Mouse (Mus musculus): Measurements from ENCODE around the gene Fam172a. TPM values are rescaled to one million over a fixed set of nuclear protein-coding genes. Genes with fewer than 3 reads are reported as not detected.

Gene Fam172a
- polyA plus RNA-seq, 1 experiment from 2014 or later, result 27.9 TPM

GRCm38 (mm10) chr13:78121991-78122390 lies 420.2 kb downstream of the Fam172a start:
- Histone ChIP-seq H3K9me3 (ENCODE audit: control insufficient read depth, low read length) (no peaks in the 10 kb centered on the region), H3K4me3 (ENCODE audit: low read depth, low read length) (no peak overlapping the region), H3K36me3 (ENCODE audit: control insufficient read depth, insufficient read depth, low read length) (no peaks in the 10 kb centered on the region), H3K27ac (replicated peaks; ENCODE audit: low read depth, low read length) (no peak overlapping the region), H3K4me1 (ENCODE audit: control insufficient read depth, insufficient read depth, low read length) (no peaks in the 10 kb centered on the region), H3K9ac (ENCODE audit: low read length) (no peak overlapping the region), H3K4me2 (ENCODE audit: low read depth, severe bottlenecking) (no peak overlapping the region), H3K27me3 (ENCODE audit: control insufficient read depth, insufficient read depth, low read length) (no peaks in the 10 kb centered on the region)
- no peak for ATAC-seq (ENCODE audit: insufficient number of reproducible peaks, low FRiP score, low TSS enrichment, low read depth)
- no peak for DNase-seq (ENCODE audit: low spot score)
- WGBS, result 95% methylated on average over 7 of the region's 7 CpGs

- WGBS, result 93% methylated on average over 4 of the region's 4 CpGs
- Histone ChIP-seq H3K4me3 (ENCODE audit: low read depth, low read length) (no peak overlapping the region), H3K9me3 (ENCODE audit: control insufficient read depth, low read length) (no peaks in the 10 kb centered on the region), H3K36me3 (ENCODE audit: control insufficient read depth, insufficient read depth, low read length) (no peaks in the 10 kb centered on the region), H3K27ac (replicated peaks; ENCODE audit: low read depth, low read length) (no peak overlapping the region), H3K4me1 (ENCODE audit: control insufficient read depth, insufficient read depth, low read length) (no peaks in the 10 kb centered on the region), H3K4me2 (ENCODE audit: low read depth, severe bottlenecking) (no peak overlapping the region), H3K27me3 (ENCODE audit: control insufficient read depth, insufficient read depth, low read length) (no peaks in the 10 kb centered on the region), H3K9ac (ENCODE audit: low read length) (no peak overlapping the region)
- ATAC-seq (ENCODE audit: insufficient number of reproducible peaks, low FRiP score, low TSS enrichment, low read depth) (no peak), DNase-seq (ENCODE audit: low spot score) (no peak)
Measured at GRCm38 (mm10) chr13:78123911-78124426, 422.1 kb downstream of the Fam172a start.

GRCm38 (mm10) chr13:78157465-78157864 lies 455.6 kb downstream of the Fam172a start:
- H3K9ac ChIP-seq (ENCODE audit: low read length), result no peak overlapping the region
- WGBS, result 81% methylated on average over 5 of the region's 5 CpGs
- H3K4me3 ChIP-seq (ENCODE audit: low read depth, low read length), result no peak overlapping the region
- DNase-seq (ENCODE audit: low spot score) (no peak), ATAC-seq (ENCODE audit: insufficient number of reproducible peaks, low FRiP score, low TSS enrichment, low read depth) (no peak)
- H3K9me3 ChIP-seq (ENCODE audit: control insufficient read depth, low read length), result no peaks in the 10 kb centered on the region
- H3K27ac ChIP-seq (replicated peaks; ENCODE audit: low read depth, low read length), result no peak overlapping the region
- no peaks in the 10 kb centered on the region; the same call in 1 of the 2 replicates for H3K27me3 ChIP-seq (ENCODE audit: control insufficient read depth, insufficient read depth, low read length)
- no peaks in the 10 kb centered on the region for H3K4me1 ChIP-seq (ENCODE audit: control insufficient read depth, insufficient read depth, low read length)
- no peak overlapping the region for H3K4me2 ChIP-seq (ENCODE audit: low read depth, severe bottlenecking)
- no peaks in the 10 kb centered on the region for H3K36me3 ChIP-seq (ENCODE audit: control insufficient read depth, insufficient read depth, low read length)

- Histone ChIP-seq H3K4me1 (ENCODE audit: control insufficient read depth, insufficient read depth, low read length) (no peaks in the 10 kb centered on the region), H3K4me3 (ENCODE audit: low read depth, low read length) (no peak overlapping the region), H3K27ac (replicated peaks; ENCODE audit: low read depth, low read length) (no peak overlapping the region), H3K27me3 (ENCODE audit: control insufficient read depth, insufficient read depth, low read length) (peaks cover 23% of the 10 kb centered on the region), H3K9me3 (ENCODE audit: control insufficient read depth, low read length) (no peaks in the 10 kb centered on the region), H3K36me3 (ENCODE audit: control insufficient read depth, insufficient read depth, low read length) (no peaks in the 10 kb centered on the region), H3K9ac (ENCODE audit: low read length) (no peak overlapping the region), H3K4me2 (ENCODE audit: low read depth, severe bottlenecking) (no peak overlapping the region)
- ATAC-seq (ENCODE audit: insufficient number of reproducible peaks, low FRiP score, low TSS enrichment, low read depth) (no peak), DNase-seq (ENCODE audit: low spot score) (no peak)
- WGBS, result 51% methylated on average over 2 of the region's 2 CpGs
Measured at GRCm38 (mm10) chr13:78162149-78162548, 460.3 kb downstream of the Fam172a start.

GRCm38 (mm10) chr13:78163087-78163958 lies 461.5 kb downstream of the Fam172a start:
- peak; percentile 91 for ATAC-seq (ENCODE audit: insufficient number of reproducible peaks, low FRiP score, low TSS enrichment, low read depth)
- H3K27ac ChIP-seq (replicated peaks; ENCODE audit: low read depth, low read length), result no peak overlapping the region
- peaks cover 26% of the 10 kb centered on the region for H3K27me3 ChIP-seq (ENCODE audit: control insufficient read depth, insufficient read depth, low read length)

GRCm38 (mm10) chr13:78164941-78165340 lies 463.1 kb downstream of the Fam172a start:
- H3K4me1 ChIP-seq (ENCODE audit: control insufficient read depth, insufficient read depth, low read length), result no peaks in the 10 kb centered on the region
- peaks cover 31% of the 10 kb centered on the region for H3K27me3 ChIP-seq (ENCODE audit: control insufficient read depth, insufficient read depth, low read length)
- H3K27ac ChIP-seq (replicated peaks; ENCODE audit: low read depth, low read length), result no peak overlapping the region
- no peak overlapping the region for H3K4me2 ChIP-seq (ENCODE audit: low read depth, severe bottlenecking)
- DNase-seq (ENCODE audit: low spot score), result no peak
- no peak for ATAC-seq (ENCODE audit: insufficient number of reproducible peaks, low FRiP score, low TSS enrichment, low read depth)
- H3K4me3 ChIP-seq (ENCODE audit: low read depth, low read length), result no peak overlapping the region
- H3K9ac ChIP-seq (ENCODE audit: low read length), result no peak overlapping the region
- no peaks in the 10 kb centered on the region for H3K9me3 ChIP-seq (ENCODE audit: control insufficient read depth, low read length)
- no peaks in the 10 kb centered on the region for H3K36me3 ChIP-seq (ENCODE audit: control insufficient read depth, insufficient read depth, low read length)

More at GRCm38 (mm10) chr13:78163087-78163958, 461.5 kb downstream of the Fam172a start:
- H3K36me3 ChIP-seq (ENCODE audit: control insufficient read depth, insufficient read depth, low read length), result no peaks in the 10 kb centered on the region
- peak overlapping the region; percentile 96 for H3K4me2 ChIP-seq (ENCODE audit: low read depth, severe bottlenecking)
- no peaks in the 10 kb centered on the region for H3K4me1 ChIP-seq (ENCODE audit: control insufficient read depth, insufficient read depth, low read length)
- peak overlapping the region; percentile 40 for H3K9ac ChIP-seq (ENCODE audit: low read length)
- peak overlapping the region; percentile 56 for H3K4me3 ChIP-seq (ENCODE audit: low read depth, low read length)
- H3K9me3 ChIP-seq (ENCODE audit: control insufficient read depth, low read length), result no peaks in the 10 kb centered on the region
- DNase-seq (ENCODE audit: low spot score), result peak; percentile 84
- under 1% methylated on average over 83 of the region's 86 CpGs for WGBS

- H3K36me3 ChIP-seq (ENCODE audit: control insufficient read depth, insufficient read depth, low read length), result no peaks in the 10 kb centered on the region
- ATAC-seq (ENCODE audit: insufficient number of reproducible peaks, low FRiP score, low TSS enrichment, low read depth), result no peak
- WGBS, result 45% methylated on average over 4 of the region's 4 CpGs
- no peaks in the 10 kb centered on the region for H3K9me3 ChIP-seq (ENCODE audit: control insufficient read depth, low read length)
- no peak overlapping the region for H3K4me3 ChIP-seq (ENCODE audit: low read depth, low read length)
- H3K9ac ChIP-seq (ENCODE audit: low read length), result no peak overlapping the region
- no peaks in the 10 kb centered on the region for H3K4me1 ChIP-seq (ENCODE audit: control insufficient read depth, insufficient read depth, low read length)
- H3K27me3 ChIP-seq (ENCODE audit: control insufficient read depth, insufficient read depth, low read length), result peaks cover 59% of the 10 kb centered on the region
- H3K4me2 ChIP-seq (ENCODE audit: low read depth, severe bottlenecking), result no peak overlapping the region
- no peak for DNase-seq (ENCODE audit: low spot score)
- no peak overlapping the region for H3K27ac ChIP-seq (replicated peaks; ENCODE audit: low read depth, low read length)
Measured at GRCm38 (mm10) chr13:78168166-78168565, 466.3 kb downstream of the Fam172a start.

- no peaks in the 10 kb centered on the region for H3K36me3 ChIP-seq (ENCODE audit: control insufficient read depth, insufficient read depth, low read length)
- H3K4me3 ChIP-seq (ENCODE audit: low read depth, low read length), result no peak overlapping the region
- DNase-seq (ENCODE audit: low spot score) (peak; percentile 76), ATAC-seq (ENCODE audit: insufficient number of reproducible peaks, low FRiP score, low TSS enrichment, low read depth) (no peak)
- H3K4me1 ChIP-seq (ENCODE audit: control insufficient read depth, insufficient read depth, low read length), result no peaks in the 10 kb centered on the region
- peaks cover 52% of the 10 kb centered on the region for H3K27me3 ChIP-seq (ENCODE audit: control insufficient read depth, insufficient read depth, low read length)
- no peak overlapping the region for H3K4me2 ChIP-seq (ENCODE audit: low read depth, severe bottlenecking)
- WGBS, result 2% methylated on average over 15 of the region's 15 CpGs
- no peak overlapping the region for H3K9ac ChIP-seq (ENCODE audit: low read length)
- H3K27ac ChIP-seq (replicated peaks; ENCODE audit: low read depth, low read length), result no peak overlapping the region
- H3K9me3 ChIP-seq (ENCODE audit: control insufficient read depth, low read length), result no peaks in the 10 kb centered on the region
Measured at GRCm38 (mm10) chr13:78171320-78171719, 469.5 kb downstream of the Fam172a start.
